Mouse (Mus musculus) neural tube, embryonic 13.5 days (tissue): ENCODE data around the gene Olah. TPM values are rescaled to one million over a fixed set of nuclear protein-coding genes. Genes with fewer than 3 reads are reported as not detected.

Experiments
- ATAC-seq: fragments of 200-750 bp; cut with Nextera tagmentation; 2 replicates; pipeline ENCODE4 v1.8.0; 2017; ENCODE audit warnings: low read depth, mild to moderate bottlenecking, moderate TSS enrichment, moderate library complexity
- H3K27ac ChIP-seq: fragments of 300-500 bp; sonication (generic); replicated peaks from 2 replicates; pipeline ENCODE4 v1.5.1; 2015; ENCODE audit warnings: moderate library complexity, mild to moderate bottlenecking, inconsistent platforms
- H3K27me3 ChIP-seq: fragments of 300-500 bp; sonication (generic); 2 replicates; pipeline ENCODE4 v1.6.1; 2015; ENCODE audit warnings: mild to moderate bottlenecking, inconsistent platforms
- H3K36me3 ChIP-seq: fragments of 300-500 bp; sonication (generic); 2 replicates; pipeline ENCODE4 v1.6.1; 2015; ENCODE audit warnings: mild to moderate bottlenecking, inconsistent platforms
- H3K4me1 ChIP-seq: fragments of 300-500 bp; sonication (generic); replicated peaks from 2 replicates; pipeline ENCODE4 v1.6.1; 2015; ENCODE audit warnings: inconsistent platforms
- H3K4me2 ChIP-seq: fragments of 300-500 bp; sonication (generic); 2 replicates; pipeline ENCODE4 v1.6.1; 2015; ENCODE audit warnings: inconsistent platforms, mild to moderate bottlenecking, moderate library complexity
- H3K4me3 ChIP-seq: fragments of 300-500 bp; sonication (generic); 2 replicates; pipeline ENCODE4 v1.5.1; 2015; ENCODE audit warnings: mild to moderate bottlenecking, inconsistent platforms
- H3K9ac ChIP-seq: fragments of 300-500 bp; sonication (generic); 2 replicates; pipeline ENCODE4 v1.6.1; 2015; ENCODE audit warnings: moderate library complexity, mild to moderate bottlenecking, inconsistent platforms
- H3K9me3 ChIP-seq: fragments of 300-500 bp; sonication (generic); 2 replicates; pipeline ENCODE4 v1.6.1; 2016; ENCODE audit warnings: inconsistent platforms
- WGBS: fragments of 180-500 bp; shearing (Covaris S2); methylation state at CpG from one replicate; pipeline ENCODE4 v1.1.7; 2015; 5-methylcytosine and 5-hydroxymethylcytosine counted together
- polyA plus RNA-seq: library from polyadenylated mRNA; unstranded; fragments of >200 nt; fragmentation: Nextera tagmentation; extraction: Ambion mirVana; gene quantifications from 2 replicates; pipeline ENCODE4 v1.2.1, GENCODE M21; 2015

Gene Olah
- polyA plus RNA-seq, 1 experiment from 2014 or later: not detected

DNA sequence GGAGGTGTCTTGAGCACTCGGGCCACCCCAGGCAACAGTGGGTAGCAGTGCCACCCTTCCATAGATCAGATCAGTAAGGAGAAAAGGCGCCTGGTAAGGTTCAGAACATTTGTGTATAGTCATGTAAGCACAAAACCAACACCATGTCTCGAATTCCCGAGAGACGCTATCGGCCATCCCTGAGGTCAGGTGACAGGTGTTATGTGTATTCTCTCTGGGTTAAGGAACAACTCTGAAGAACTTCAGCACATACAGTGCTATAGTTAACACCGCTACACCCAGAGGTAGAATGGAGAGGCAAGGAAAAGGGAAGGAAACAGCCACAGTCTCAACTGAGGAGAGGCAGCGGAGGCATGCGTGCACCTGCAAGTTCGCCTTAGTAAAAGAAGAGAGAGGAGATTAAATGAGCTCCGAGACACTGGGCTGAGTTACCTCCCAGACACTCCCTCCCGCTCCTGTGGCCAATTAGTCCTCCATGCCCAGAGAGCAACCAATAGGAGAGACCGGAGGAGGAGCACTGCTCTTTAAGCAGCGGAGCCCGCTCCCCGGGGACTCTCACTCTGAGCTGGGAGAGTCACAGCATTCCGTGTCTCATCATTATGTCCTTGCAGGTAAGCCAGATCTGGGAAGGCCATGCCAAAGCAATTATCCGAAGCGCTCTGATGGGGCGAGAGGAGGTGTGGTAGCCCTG, 61.3 kb downstream of the Olah start, which contains the start of gene Acbd7:
Gene Acbd7, plus strand, starts transcription at position 558 of the 691 bp plus-strand sequence.
- H3K27ac ChIP-seq: no peak within 1 kb of the TSS
- no peaks in the 10 kb centered on the region for H3K36me3 ChIP-seq
- H3K4me3 ChIP-seq: peak within 1 kb of the TSS; percentile 31
- ATAC-seq: no peak
- WGBS: 3% methylated on average over 20 of the region's 20 CpGs
- no peaks in the 10 kb centered on the region for H3K9me3 ChIP-seq
- H3K4me2 ChIP-seq: peak within 1 kb of the TSS; percentile 61
- peak within 1 kb of the TSS; percentile 56 for H3K9ac ChIP-seq
- peaks cover 10% of the 10 kb centered on the region for H3K27me3 ChIP-seq
- H3K4me1 ChIP-seq: peaks cover 24% of the 10 kb centered on the region

DNA sequence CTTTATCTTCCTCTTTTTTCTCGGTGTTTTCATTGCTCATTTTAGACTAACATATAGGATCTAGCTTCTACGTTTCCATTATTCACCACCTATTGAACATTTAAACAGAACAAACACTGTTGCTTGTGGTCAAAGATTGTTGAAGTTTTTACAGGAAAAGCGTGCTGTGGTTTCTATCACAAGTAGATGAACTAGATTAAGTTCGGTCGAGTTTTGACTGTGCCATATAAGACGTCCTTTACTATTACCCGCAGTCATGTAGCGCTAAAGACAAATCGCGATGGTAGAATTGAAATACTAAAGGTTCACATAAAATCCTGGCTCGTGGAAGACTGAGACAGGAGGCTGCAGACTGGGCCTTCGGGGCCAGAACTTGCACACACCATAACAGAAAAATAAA, 63.2 kb downstream of the Olah start:
- Histone ChIP-seq H3K4me2 (no peak overlapping the region), H3K9me3 (no peaks in the 10 kb centered on the region), H3K27ac (no peak overlapping the region), H3K27me3 (peaks cover 10% of the 10 kb centered on the region), H3K4me3 (no peak overlapping the region), H3K36me3 (peaks cover 8% of the 10 kb centered on the region), H3K9ac (no peak overlapping the region), H3K4me1 (peaks cover 26% of the 10 kb centered on the region)
- no peak for ATAC-seq
- 91% methylated on average over 12 of the region's 12 CpGs for WGBS

DNA sequence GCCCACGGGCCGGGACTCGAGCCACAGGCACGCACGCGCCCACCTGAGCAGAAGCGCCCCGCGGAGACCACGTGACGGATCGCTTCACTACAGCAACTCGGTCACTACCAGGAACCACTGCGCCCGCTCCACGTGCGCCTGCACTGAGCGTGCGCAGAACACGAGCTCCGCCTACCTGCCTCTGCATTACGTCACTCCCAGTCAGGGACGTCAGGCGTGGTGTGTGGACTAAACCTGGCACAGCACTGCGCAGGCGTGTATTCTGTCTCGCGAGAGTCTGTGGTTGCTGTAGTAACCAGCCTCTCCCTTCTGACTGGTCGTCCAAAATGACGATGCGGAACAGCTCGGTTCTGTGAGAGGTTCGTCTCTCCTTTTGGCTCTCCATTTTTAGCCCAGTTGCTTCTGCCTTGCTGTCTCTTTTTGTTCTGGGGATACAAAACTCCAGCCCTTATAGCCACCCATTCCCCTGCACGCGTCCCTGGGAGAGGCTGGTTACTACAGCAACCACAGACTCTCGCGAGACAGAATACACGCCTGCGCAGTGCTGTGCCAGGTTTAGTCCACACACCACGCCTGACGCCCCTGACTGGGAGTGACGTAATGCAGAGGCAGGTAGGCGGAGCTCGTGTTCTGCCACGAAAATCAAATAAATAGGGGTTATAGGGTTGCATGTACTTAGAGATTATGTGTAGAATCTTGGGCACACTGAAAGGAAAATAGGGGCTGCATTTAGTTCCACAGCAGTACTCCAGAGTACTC, 64.3 kb downstream of the Olah start, which contains the start of gene Rpp38:
Gene Rpp38, minus strand, starts transcription at position 160 of the 759 bp plus-strand sequence.
- Histone ChIP-seq H3K27ac (peak within 1 kb of the TSS; percentile 79), H3K4me3 (peak within 1 kb of the TSS; percentile 66), H3K4me1 (peaks cover 26% of the 10 kb centered on the region), H3K27me3 (0 out of 2 replicates have a peak, but pooled peaks cover 6% of the 10 kb centered on the region), H3K36me3 (peaks cover 18% of the 10 kb centered on the region), H3K4me2 (peak within 1 kb of the TSS; percentile 76), H3K9ac (peak within 1 kb of the TSS; percentile 82), H3K9me3 (no peaks in the 10 kb centered on the region)
- peak; percentile 98 for ATAC-seq
- WGBS: under 1% methylated on average over 45 of the region's 45 CpGs

DNA sequence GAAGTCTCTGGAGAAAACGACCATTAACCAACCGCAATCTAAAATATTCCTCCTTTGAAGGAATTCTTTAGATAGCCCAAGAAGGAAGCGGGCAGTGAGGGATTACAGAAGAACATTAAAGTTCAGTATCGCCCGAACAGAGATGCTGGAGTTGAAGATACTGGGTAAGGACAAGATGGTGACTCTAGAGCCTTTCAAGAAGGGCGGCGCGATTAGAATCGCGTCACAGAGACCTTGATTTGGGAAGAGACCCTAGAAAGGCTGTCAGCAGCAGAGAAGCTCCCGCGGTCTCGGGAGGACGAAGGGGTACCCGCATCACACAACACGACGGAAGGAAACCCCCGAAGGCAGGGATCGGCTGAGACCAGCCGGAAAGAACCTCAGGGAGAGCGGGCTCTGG, 65.0 kb downstream of the Olah start:
- Histone ChIP-seq H3K9me3 (no peaks in the 10 kb centered on the region), H3K27ac (peak overlapping the region; percentile 79), H3K36me3 (peaks cover 18% of the 10 kb centered on the region), H3K4me3 (peak overlapping the region; percentile 66), H3K9ac (peak overlapping the region; percentile 82), H3K27me3 (0 out of 2 replicates have a peak, but pooled peaks cover 6% of the 10 kb centered on the region), H3K4me2 (peak overlapping the region; percentile 76), H3K4me1 (peaks cover 26% of the 10 kb centered on the region)
- WGBS: 2% methylated on average over 21 of the region's 21 CpGs
- ATAC-seq: no peak

DNA sequence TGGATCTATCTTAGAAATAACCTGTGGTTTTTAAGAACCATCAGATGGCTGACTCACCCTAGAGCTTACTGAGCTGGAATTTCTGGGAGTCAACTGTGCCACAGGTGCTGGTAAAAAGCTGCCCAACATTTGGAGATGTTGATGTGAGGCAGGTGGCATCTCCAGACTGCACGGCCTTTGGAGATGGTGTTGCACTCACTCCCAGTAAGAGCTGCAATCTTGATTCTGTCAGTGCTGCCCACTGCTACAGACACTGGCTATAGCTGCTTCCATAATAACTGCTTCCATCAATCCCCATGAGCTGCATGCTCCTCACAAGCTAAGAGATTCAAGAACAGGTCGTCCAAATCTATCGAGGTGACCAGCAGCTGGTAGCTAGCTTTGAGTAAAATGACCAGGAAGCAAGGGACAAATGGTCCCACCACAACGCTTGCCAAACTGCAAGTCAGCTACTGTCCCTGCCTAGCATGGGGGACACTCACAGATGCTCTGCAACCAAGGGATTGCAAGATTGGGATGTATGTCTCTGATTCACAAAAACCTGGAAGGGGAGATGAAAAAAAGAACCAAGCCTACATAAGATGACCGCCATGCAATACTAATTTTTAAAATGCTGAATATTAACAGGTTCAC, 65.8 kb downstream of the Olah start:
- Histone ChIP-seq H3K27ac (no peak overlapping the region; the same call in 1 of the 2 replicates), H3K4me3 (peak overlapping the region; percentile 66), H3K9me3 (no peaks in the 10 kb centered on the region), H3K27me3 (0 out of 2 replicates have a peak, but pooled peaks cover under 1% of the 10 kb centered on the region), H3K4me2 (peak overlapping the region; percentile 76), H3K4me1 (peaks cover 24% of the 10 kb centered on the region), H3K36me3 (peaks cover 23% of the 10 kb centered on the region), H3K9ac (peak overlapping the region; percentile 82; the same call in 1 of the 2 replicates)
- ATAC-seq: no peak
- 78% methylated on average over 5 of the region's 5 CpGs for WGBS

DNA sequence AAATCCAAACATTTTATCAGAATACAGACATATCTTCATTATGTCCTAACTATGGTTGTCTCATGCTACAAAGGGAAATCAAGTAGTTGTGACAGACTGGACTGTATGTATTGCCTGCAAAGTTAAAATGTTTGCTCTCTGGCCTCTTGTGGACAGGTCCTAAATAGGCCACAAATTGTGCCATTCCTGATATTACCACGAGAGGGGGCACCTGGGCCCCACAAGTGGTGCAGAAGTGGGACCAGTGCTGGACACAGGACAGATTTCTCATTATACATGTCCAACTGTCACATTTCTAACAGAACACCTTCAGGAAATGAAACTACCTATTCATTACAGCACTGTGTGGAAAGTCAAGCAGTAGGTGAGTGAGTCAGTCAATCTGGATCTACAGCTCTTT, 69.7 kb downstream of the Olah start:
- Histone ChIP-seq H3K9me3 (no peaks in the 10 kb centered on the region), H3K36me3 (peaks cover 57% of the 10 kb centered on the region), H3K27ac (no peak overlapping the region), H3K27me3 (no peaks in the 10 kb centered on the region), H3K9ac (no peak overlapping the region), H3K4me2 (no peak overlapping the region), H3K4me1 (peaks cover 15% of the 10 kb centered on the region), H3K4me3 (no peak overlapping the region)
- no peak for ATAC-seq
- WGBS: 42% methylated on average over 1 of the region's 1 CpGs

DNA sequence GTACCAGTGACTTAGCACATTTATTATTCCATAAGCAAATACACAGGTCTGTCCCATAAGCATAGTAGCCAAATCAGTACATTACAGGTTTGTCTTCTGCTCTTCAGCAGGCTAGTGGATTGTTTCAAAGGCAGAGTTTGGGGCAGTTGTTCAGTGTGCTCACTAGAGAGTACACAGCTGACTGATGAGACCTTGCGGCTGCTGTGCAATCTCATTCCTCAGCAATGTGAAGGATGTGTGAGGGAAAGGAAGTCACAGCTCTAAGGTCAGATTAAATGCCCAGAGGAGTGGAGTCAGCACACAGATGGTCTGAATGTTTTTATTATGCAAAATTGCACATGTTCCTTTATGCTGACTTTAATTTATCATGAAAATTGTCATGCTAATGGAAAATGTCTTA, 70.5 kb downstream of the Olah start:
- H3K9ac ChIP-seq: no peak overlapping the region
- no peaks in the 10 kb centered on the region for H3K27me3 ChIP-seq
- H3K4me1 ChIP-seq: peaks cover 10% of the 10 kb centered on the region
- peaks cover 63% of the 10 kb centered on the region for H3K36me3 ChIP-seq
- no peak overlapping the region for H3K27ac ChIP-seq
- H3K4me3 ChIP-seq: no peak overlapping the region
- ATAC-seq: no peak
- WGBS: 90% methylated on average over 1 of the region's 1 CpGs
- no peaks in the 10 kb centered on the region for H3K9me3 ChIP-seq
- no peak overlapping the region for H3K4me2 ChIP-seq

DNA sequence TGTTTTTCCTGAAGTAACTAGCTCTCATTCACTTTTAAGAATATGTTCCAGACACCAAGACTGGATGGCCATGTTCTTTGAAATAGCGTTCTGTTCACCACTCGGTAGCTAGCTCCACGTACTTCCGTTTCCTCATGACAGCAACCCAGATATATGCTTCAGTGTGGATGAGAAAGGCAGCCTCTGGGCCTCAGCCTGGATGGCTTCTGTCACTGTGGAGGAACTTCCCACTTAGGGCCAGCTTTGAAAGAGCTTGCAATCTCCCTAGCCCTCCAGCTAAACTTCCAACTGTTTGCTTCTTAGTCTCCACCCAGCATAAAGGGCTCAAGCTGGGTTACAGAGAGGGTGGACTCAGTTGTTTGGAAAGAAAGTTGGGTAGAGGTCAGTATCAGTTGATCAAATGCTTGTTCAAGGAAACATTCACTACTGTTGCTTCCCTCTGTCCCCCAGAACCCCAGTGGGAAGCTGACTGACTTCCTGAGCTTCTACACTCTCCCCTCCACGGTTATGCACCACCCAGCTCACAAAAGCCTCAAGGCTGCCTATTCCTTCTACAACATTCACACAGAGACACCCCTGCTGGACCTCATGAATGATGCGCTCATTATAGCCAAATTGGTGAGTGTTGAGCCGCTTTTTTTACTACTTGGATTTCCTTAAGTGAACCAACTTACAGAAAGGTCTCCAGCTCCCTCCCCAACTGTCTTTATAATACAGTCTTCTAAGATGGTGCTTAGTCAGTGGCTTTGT, 72.5 kb downstream of the Olah start:
- WGBS: 93% methylated on average over 7 of the region's 7 CpGs
- Histone ChIP-seq H3K4me1 (no peaks in the 10 kb centered on the region), H3K27ac (no peak overlapping the region), H3K36me3 (peaks cover 77% of the 10 kb centered on the region), H3K27me3 (no peaks in the 10 kb centered on the region), H3K9me3 (no peaks in the 10 kb centered on the region), H3K9ac (no peak overlapping the region), H3K4me2 (no peak overlapping the region), H3K4me3 (no peak overlapping the region)
- ATAC-seq: no peak

DNA sequence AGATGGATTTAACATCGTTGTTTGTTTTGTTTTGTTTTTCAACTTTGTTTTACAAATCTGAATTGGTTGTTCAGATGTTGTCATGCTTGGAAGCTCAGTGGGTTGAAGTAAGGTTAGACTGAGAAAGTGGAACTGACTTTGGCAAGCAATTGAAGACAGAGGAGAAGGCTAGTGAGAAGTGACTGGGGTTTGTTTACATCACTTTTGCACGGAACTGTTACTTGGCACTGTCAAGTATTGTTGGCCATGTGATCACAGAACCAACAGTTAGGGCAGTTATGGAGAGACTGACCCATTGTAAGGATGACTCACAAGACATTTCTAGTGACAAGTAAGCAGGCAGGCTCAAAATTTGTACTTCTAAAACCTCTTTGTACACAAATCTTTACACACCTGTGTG, 73.9 kb downstream of the Olah start:
- Histone ChIP-seq H3K4me1 (no peaks in the 10 kb centered on the region), H3K4me2 (no peak overlapping the region), H3K9ac (no peak overlapping the region), H3K36me3 (peaks cover 78% of the 10 kb centered on the region), H3K27me3 (no peaks in the 10 kb centered on the region), H3K4me3 (no peak overlapping the region), H3K27ac (no peak overlapping the region), H3K9me3 (no peaks in the 10 kb centered on the region)
- WGBS: 90% methylated on average over 2 of the region's 2 CpGs
- ATAC-seq: no peak

DNA sequence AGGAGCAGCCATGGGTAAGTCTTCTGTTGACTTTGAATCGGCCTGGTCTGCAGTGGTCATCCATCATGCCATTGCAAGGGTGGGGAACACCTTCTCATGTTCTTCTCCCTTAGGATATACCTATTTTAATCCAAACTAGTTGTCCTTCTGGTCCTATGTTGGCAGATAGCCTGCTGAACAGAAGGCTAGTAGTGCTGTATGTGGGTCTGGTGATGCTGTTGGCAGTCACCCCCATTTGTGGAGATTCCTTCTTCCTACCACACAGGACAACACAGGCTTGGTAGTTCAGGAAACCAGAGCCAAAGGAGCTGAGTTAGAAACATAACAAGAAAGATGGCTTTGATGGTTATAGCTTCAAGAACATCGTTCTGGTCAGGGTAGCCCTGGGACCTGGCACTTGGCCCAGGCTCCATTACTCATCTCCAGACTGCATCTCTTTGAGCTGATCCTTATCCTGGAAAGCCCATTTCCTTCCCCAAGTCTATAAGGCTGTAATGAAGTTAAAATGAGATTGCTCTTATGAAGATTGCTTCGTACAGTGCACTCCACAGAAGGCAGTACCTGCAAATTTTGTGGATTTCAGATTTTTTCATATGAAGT, 91.5 kb downstream of the Olah start:
- Histone ChIP-seq H3K27ac (no peak overlapping the region), H3K4me2 (no peak overlapping the region), H3K4me1 (no peaks in the 10 kb centered on the region), H3K36me3 (peaks cover 21% of the 10 kb centered on the region), H3K9ac (no peak overlapping the region), H3K27me3 (no peaks in the 10 kb centered on the region), H3K4me3 (no peak overlapping the region), H3K9me3 (no peaks in the 10 kb centered on the region)
- 70% methylated on average over 3 of the region's 3 CpGs for WGBS
- ATAC-seq: no peak

DNA sequence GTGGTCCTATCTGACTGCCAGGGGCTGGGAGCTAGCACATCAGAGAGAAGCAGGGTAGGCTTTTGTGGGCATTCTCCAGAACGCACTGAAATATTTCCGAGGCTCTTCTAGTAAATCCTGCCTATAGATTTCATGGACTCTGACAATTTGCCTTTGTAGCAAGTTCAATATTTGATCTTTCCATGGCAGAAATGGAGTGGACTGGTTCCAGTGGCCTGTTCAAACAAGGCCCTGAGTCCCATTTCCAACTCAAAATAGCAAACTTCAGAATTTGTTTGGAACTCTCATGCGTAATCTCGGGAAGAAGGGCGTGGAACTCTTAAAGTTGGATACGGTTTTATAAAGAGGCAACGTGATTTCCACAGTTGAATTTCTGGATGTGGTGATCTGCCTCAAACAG, 101.2 kb downstream of the Olah start:
- no peak overlapping the region for H3K27ac ChIP-seq
- ATAC-seq: no peak
- no peaks in the 10 kb centered on the region for H3K9me3 ChIP-seq
- no peak overlapping the region for H3K4me2 ChIP-seq
- 97% methylated on average over 7 of the region's 7 CpGs for WGBS
- no peak overlapping the region for H3K9ac ChIP-seq
- H3K36me3 ChIP-seq: no peaks in the 10 kb centered on the region
- no peaks in the 10 kb centered on the region for H3K4me1 ChIP-seq
- no peak overlapping the region for H3K4me3 ChIP-seq
- H3K27me3 ChIP-seq: no peaks in the 10 kb centered on the region
